Mouse (Mus musculus) retina, postnatal 1 day (tissue): Measurements from ENCODE around the gene Zfp687.
"Not testable (repeated sequence)": the region's sequence is repeated elsewhere in the genome, so short reads cannot be mapped to it uniquely, and the experiment has no call there.

Source experiments
- DNase-seq: peaks from one replicate; pipeline ENCODE4 v3.0.0-alpha.2; 2012

Gene Zfp687

GRCm38 (mm10) chr3:95015337-95015872, at the start of gene Zfp687:
TSS of gene Zfp687 (minus strand) at chr3:95015448.
- peak; percentile 100 for DNase-seq

- no peak for DNase-seq
Measured at GRCm38 (mm10) chr3:95063741-95064140, 48.5 kb upstream of the Zfp687 start.

GRCm38 (mm10) chr3:95058078-95058477, 42.8 kb upstream of the Zfp687 start:
- peak; percentile 17 for DNase-seq

GRCm38 (mm10) chr3:95056275-95056674, 41.0 kb upstream of the Zfp687 start:
- no peak for DNase-seq

- no peak for DNase-seq
Measured at GRCm38 (mm10) chr3:95054481-95055260, 39.4 kb upstream of the Zfp687 start.

GRCm38 (mm10) chr3:95053701-95054100, 38.5 kb upstream of the Zfp687 start:
- peak; percentile 81 for DNase-seq

- DNase-seq, result peak; percentile 70
Measured at GRCm38 (mm10) chr3:95052959-95053358, 37.7 kb upstream of the Zfp687 start.

- DNase-seq, result no peak
Measured at GRCm38 (mm10) chr3:95047914-95048313, 32.7 kb upstream of the Zfp687 start.

- no peak for DNase-seq
Measured at GRCm38 (mm10) chr3:95046462-95047057, 31.3 kb upstream of the Zfp687 start.

- no peak for DNase-seq
Measured at GRCm38 (mm10) chr3:95043251-95043650, 28.0 kb upstream of the Zfp687 start.

- no peak for DNase-seq
Measured at GRCm38 (mm10) chr3:95042838-95043229, 27.6 kb upstream of the Zfp687 start.

- DNase-seq, result peak; percentile 98
Measured at GRCm38 (mm10) chr3:95042166-95042837, 27.1 kb upstream of the Zfp687 start, which contains the start of gene Psmd4. TSS of gene Psmd4 (minus strand) at chr3:95042614.

- DNase-seq, result no peak
Measured at GRCm38 (mm10) chr3:95041625-95042024, 26.4 kb upstream of the Zfp687 start.

- DNase-seq, result no peak
Measured at GRCm38 (mm10) chr3:95029953-95030352, 14.7 kb upstream of the Zfp687 start.

- not testable (repeated sequence) for DNase-seq
Measured at GRCm38 (mm10) chr3:95029291-95029827, 14.1 kb upstream of the Zfp687 start.

GRCm38 (mm10) chr3:95028603-95029002, 13.4 kb upstream of the Zfp687 start:
- DNase-seq, result no peak

- peak; percentile 53 for DNase-seq
Measured at GRCm38 (mm10) chr3:95027701-95028100, 12.5 kb upstream of the Zfp687 start.

- DNase-seq, result no peak
Measured at GRCm38 (mm10) chr3:95027057-95027645, 11.9 kb upstream of the Zfp687 start.

- no peak for DNase-seq
Measured at GRCm38 (mm10) chr3:95025202-95025601, 10.0 kb upstream of the Zfp687 start.

GRCm38 (mm10) chr3:95024551-95024950, 9.3 kb upstream of the Zfp687 start:
- DNase-seq, result peak; percentile 16

GRCm38 (mm10) chr3:95020956-95021355, 5.7 kb upstream of the Zfp687 start:
- not testable (repeated sequence) for DNase-seq

- DNase-seq, result no peak
Measured at GRCm38 (mm10) chr3:95018741-95019140, 3.5 kb upstream of the Zfp687 start.
